Mouse (Mus musculus) CH12.LX (cell line): ENCODE data around the gene Afap1.

Experiments used
- CTCF ChIP-seq, 2 experiments: IDR thresholded peaks in 1 of 2; conservative IDR thresholded peaks in 1 of 2; 2 replicates each; pipeline ENCODE4 v1.5.1; 2011 to 2012; ENCODE audit warnings: low read depth in 2 of 2, low read length in 2 of 2, improper control_type of control experiment in 1 of 2, inconsistent platforms in 1 of 2, mild to moderate bottlenecking in 1 of 2, moderate library complexity in 1 of 2
- ELF1 ChIP-seq: IDR thresholded peaks from 2 replicates; pipeline ENCODE4 v1.6.1; 2014; ENCODE audit warnings: low read depth, mild to moderate bottlenecking, inconsistent platforms, low read length, improper control_type of control experiment
- EP300 ChIP-seq: IDR thresholded peaks from 2 replicates; pipeline ENCODE4 v1.6.1; 2011; ENCODE audit warnings: low read length, improper control_type of control experiment
- JUND ChIP-seq: conservative IDR thresholded peaks from 2 replicates; pipeline ENCODE4 v1.6.1; 2011; ENCODE audit warnings: low read depth, low read length, improper control_type of control experiment
- MAX ChIP-seq: IDR thresholded peaks from 2 replicates; pipeline ENCODE4 v1.6.1; 2011; ENCODE audit warnings: low read length, improper control_type of control experiment
- MXI1 ChIP-seq: IDR thresholded peaks from 2 replicates; pipeline ENCODE4 v1.6.1; 2011; ENCODE audit warnings: mild to moderate bottlenecking, low read depth, low read length, improper control_type of control experiment
- POLR2A ChIP-seq: IDR thresholded peaks from 2 replicates; pipeline ENCODE4 v1.6.1; 2011; ENCODE audit warnings: low read depth, mild to moderate bottlenecking, improper control_type of control experiment, low read length
- ZKSCAN1 ChIP-seq: IDR thresholded peaks from 2 replicates; pipeline ENCODE4 v1.6.1; 2012; ENCODE audit warnings: low read depth, inconsistent platforms, low read length, improper control_type of control experiment, borderline replicate concordance

- TF ChIP-seq CTCF (conservative IDR thresholded peaks at IDR 0.05 in 1 of 2, IDR thresholded peaks at IDR 0.05 in 1 of 2; ENCODE audit: low read depth in 2 of 2, low read length in 2 of 2) (no peak), POLR2A (no peak), EP300 (no peak), MXI1 (no peak), JUND (no peak), ZKSCAN1 (no peak), MAX (no peak), ELF1 (no peak)
Measured at GRCm38 (mm10) chr5:35950504-35950903, 57.4 kb downstream of the Afap1 start.
